Mouse (Mus musculus): ENCODE measurements around the gene Naa80. TPM values are rescaled to one million over a fixed set of nuclear protein-coding genes. Genes with fewer than 3 reads are reported as not detected.
A peak's percentile ranks its signal among the peaks of the same experiment; 100 is the strongest.

The Naa80 gene
- 9.3 and 15.4 TPM in 2 replicates for total RNA-seq (2015)
- 9.3 and 10.4 TPM in 2 replicates for total RNA-seq (2017)

GRCm38 (mm10) chr9:107578587-107578986, at the start of gene Naa80:
Gene Naa80 (plus strand): TSS chr9:107578887.
- ATAC-seq (replicated peaks; ENCODE audit: poor library complexity) = no peak

GRCm38 (mm10) chr9:107533791-107534407, 44.8 kb upstream of the Naa80 start, which contains the start of gene Tmem115:
Gene Tmem115 (plus strand): TSS chr9:107533945.
- peak; percentile 90 for ATAC-seq (replicated peaks; ENCODE audit: poor library complexity)

GRCm38 (mm10) chr9:107534408-107535202, 44.1 kb upstream of the Naa80 start:
- ATAC-seq (replicated peaks; ENCODE audit: poor library complexity) = peak; percentile 51

GRCm38 (mm10) chr9:107538231-107538630, 40.5 kb upstream of the Naa80 start:
- ATAC-seq (replicated peaks; ENCODE audit: poor library complexity) = no peak

- ATAC-seq (replicated peaks; ENCODE audit: poor library complexity) = no peak
Measured at GRCm38 (mm10) chr9:107538711-107539110, 40.0 kb upstream of the Naa80 start.

GRCm38 (mm10) chr9:107539940-107540339, 38.7 kb upstream of the Naa80 start:
- no peak for ATAC-seq (replicated peaks; ENCODE audit: poor library complexity)

- no peak for ATAC-seq (replicated peaks; ENCODE audit: poor library complexity)
Measured at GRCm38 (mm10) chr9:107540420-107540819, 38.3 kb upstream of the Naa80 start.

GRCm38 (mm10) chr9:107541005-107541404, 37.7 kb upstream of the Naa80 start:
- ATAC-seq (replicated peaks; ENCODE audit: poor library complexity) = no peak

GRCm38 (mm10) chr9:107541474-107542351, 37.0 kb upstream of the Naa80 start, which contains the start of the genes Cyb561d2 and Nprl2:
Gene Cyb561d2 (minus strand): TSS chr9:107542193.
Gene Nprl2 (plus strand): TSS chr9:107542226.
- ATAC-seq (replicated peaks; ENCODE audit: poor library complexity) = peak; percentile 83

- ATAC-seq (replicated peaks; ENCODE audit: poor library complexity) = 0 out of 2 replicates have a peak, but pooled peaks have one; percentile 0
Measured at GRCm38 (mm10) chr9:107542352-107542686, 36.4 kb upstream of the Naa80 start.

- no peak for ATAC-seq (replicated peaks; ENCODE audit: poor library complexity)
Measured at GRCm38 (mm10) chr9:107542721-107543120, 36.0 kb upstream of the Naa80 start.

GRCm38 (mm10) chr9:107543299-107543698, 35.4 kb upstream of the Naa80 start:
- no peak for ATAC-seq (replicated peaks; ENCODE audit: poor library complexity)

- no peak for ATAC-seq (replicated peaks; ENCODE audit: poor library complexity)
Measured at GRCm38 (mm10) chr9:107544196-107544700, 34.4 kb upstream of the Naa80 start.

- ATAC-seq (replicated peaks; ENCODE audit: poor library complexity) = no peak
Measured at GRCm38 (mm10) chr9:107544729-107545128, 34.0 kb upstream of the Naa80 start.

- ATAC-seq (replicated peaks; ENCODE audit: poor library complexity) = no peak
Measured at GRCm38 (mm10) chr9:107545199-107545598, 33.5 kb upstream of the Naa80 start.

- ATAC-seq (replicated peaks; ENCODE audit: poor library complexity) = peak; percentile 16; the same call in 1 of the 2 replicates
Measured at GRCm38 (mm10) chr9:107545602-107546001, 33.1 kb upstream of the Naa80 start.

- ATAC-seq (replicated peaks; ENCODE audit: poor library complexity) = peak; percentile 71
Measured at GRCm38 (mm10) chr9:107547026-107547425, 31.7 kb upstream of the Naa80 start, which contains the start of gene Zmynd10. Gene Zmynd10 (plus strand): TSS chr9:107547298.

GRCm38 (mm10) chr9:107547957-107548356, 30.7 kb upstream of the Naa80 start:
- no peak for ATAC-seq (replicated peaks; ENCODE audit: poor library complexity)

GRCm38 (mm10) chr9:107548820-107549219, 29.9 kb upstream of the Naa80 start:
- ATAC-seq (replicated peaks; ENCODE audit: poor library complexity) = no peak

- no peak for ATAC-seq (replicated peaks; ENCODE audit: poor library complexity)
Measured at GRCm38 (mm10) chr9:107549297-107550074, 29.2 kb upstream of the Naa80 start.

All from megakaryocyte progenitor cell, adult 5-6 weeks (primary cell).